Mouse (Mus musculus) myocyte (in vitro differentiated cells): Measurements from ENCODE around the gene Ror2. TPM values are rescaled to one million over a fixed set of nuclear protein-coding genes. Genes with fewer than 3 reads are reported as not detected.

ENCODE experiments used
- H3K27me3 ChIP-seq: one replicate; pipeline ENCODE4 v1.6.1; 2011; ENCODE audit not compliant: control insufficient read depth, insufficient read depth, insufficient read length
- H3K36me3 ChIP-seq: one replicate; pipeline ENCODE4 v1.6.1; 2011; ENCODE audit not compliant: control insufficient read depth, insufficient read depth
- H3K4me2 ChIP-seq: one replicate; pipeline ENCODE4 v1.6.1; 2011; ENCODE audit warnings: low read depth, control low read depth
- H3K4me3 ChIP-seq: one replicate; pipeline ENCODE4 v1.5.1; 2011; ENCODE audit warnings: mild to moderate bottlenecking, control low read depth, moderate library complexity
- H3K79me2 ChIP-seq: one replicate; pipeline ENCODE4 v1.6.1; 2011; ENCODE audit not compliant: control insufficient read depth, insufficient read depth
- H3ac ChIP-seq: one replicate; pipeline ENCODE4 v1.6.1; 2011; ENCODE audit not compliant: control insufficient read depth, insufficient read length
- CEBPB ChIP-seq: IDR thresholded peaks from 2 replicates; pipeline ENCODE4 v1.6.1; 2011; ENCODE audit warnings: mild to moderate bottlenecking, moderate library complexity; ENCODE audit not compliant: poor library complexity, insufficient read depth, severe bottlenecking
- E2F4 ChIP-seq: IDR thresholded peaks from one replicate; pipeline ENCODE4 v1.6.1; 2011; ENCODE audit warnings: mild to moderate bottlenecking, control low read depth, moderate library complexity; ENCODE audit not compliant: insufficient read depth
- MAX ChIP-seq: IDR thresholded peaks from one replicate; pipeline ENCODE4 v1.6.1; 2011; ENCODE audit warnings: low read depth, mild to moderate bottlenecking, control low read depth
- MYOD1 ChIP-seq, 3 experiments: IDR thresholded peaks; one replicate each; pipeline ENCODE4 v1.6.1; 2011; ENCODE audit warnings: control low read depth in 2 of 3, low read depth in 2 of 3, mild to moderate bottlenecking in 2 of 3, moderate library complexity in 1 of 3; ENCODE audit not compliant: insufficient read length in 2 of 3, control insufficient read depth in 1 of 3
- MYOG ChIP-seq, 3 experiments: IDR thresholded peaks; one replicate each; pipeline ENCODE4 v1.6.1; 2011; ENCODE audit warnings: control low read depth in 2 of 3, low read depth in 2 of 3, mild to moderate bottlenecking in 2 of 3; ENCODE audit not compliant: insufficient read length in 2 of 3, control insufficient read depth in 1 of 3, insufficient read depth in 1 of 3
- POLR2A ChIP-seq: IDR thresholded peaks from one replicate; pipeline ENCODE4 v1.6.1; 2011; ENCODE audit warnings: low read depth, mild to moderate bottlenecking, control low read depth, moderate library complexity; ENCODE audit not compliant: insufficient read length
- POLR2AphosphoS2 ChIP-seq: IDR thresholded peaks from one replicate; pipeline ENCODE4 v1.6.1; 2011; ENCODE audit warnings: low read depth, control low read depth; ENCODE audit not compliant: insufficient read length
- REST ChIP-seq: IDR thresholded peaks from one replicate; pipeline ENCODE4 v1.6.1; 2011; ENCODE audit warnings: mild to moderate bottlenecking, control low read depth, moderate library complexity; ENCODE audit not compliant: insufficient read depth, insufficient read length
- SRF ChIP-seq: IDR thresholded peaks from one replicate; pipeline ENCODE4 v1.6.1; 2011; ENCODE audit warnings: low read depth; ENCODE audit not compliant: control insufficient read depth, insufficient read length
- TCF12 ChIP-seq: IDR thresholded peaks from one replicate; pipeline ENCODE4 v1.6.1; 2011; ENCODE audit warnings: mild to moderate bottlenecking, control low read depth; ENCODE audit not compliant: poor library complexity, insufficient read depth, severe bottlenecking
- TCF3 ChIP-seq: IDR thresholded peaks from one replicate; pipeline ENCODE4 v1.6.1; 2011; ENCODE audit warnings: low read depth, control low read depth; ENCODE audit not compliant: insufficient read length
- USF1 ChIP-seq: IDR thresholded peaks from one replicate; pipeline ENCODE4 v1.6.1; 2011; ENCODE audit warnings: low read depth, mild to moderate bottlenecking, control low read depth, moderate library complexity
- polyA plus RNA-seq: library from polyadenylated mRNA; unstranded; fragments of >200 nt; fragmentation: generic; extraction: Trizol; gene quantifications from one replicate; pipeline ENCODE4 v1.2.1, GENCODE M21; 2012; ENCODE audit warnings: missing spikeins

Ror2 gene
- polyA plus RNA-seq, 1 experiment, result 0.12 TPM

DNA sequence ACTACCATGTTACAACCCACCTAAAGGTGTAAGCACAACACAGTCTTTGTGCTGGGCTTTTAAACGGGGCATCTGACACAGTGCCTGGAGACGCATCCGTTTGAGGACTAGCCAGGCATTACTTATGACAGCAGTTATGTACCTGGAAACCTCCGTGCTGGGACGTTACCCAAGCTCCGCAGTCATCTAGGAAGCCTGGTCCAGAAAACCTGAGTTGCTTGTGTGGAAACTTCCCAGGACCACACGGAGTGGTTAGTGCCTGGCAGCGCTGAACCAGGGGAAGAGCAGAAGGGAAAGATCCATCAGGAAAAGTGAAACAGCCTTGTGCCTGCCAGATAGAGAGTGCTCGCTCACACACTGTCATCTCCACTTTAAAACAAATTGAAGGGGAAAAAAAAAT, 23.2 kb upstream of the Ror2 start:
- Histone ChIP-seq H3K4me2 (peak overlapping the region; percentile 69), H3K4me3 (no peak overlapping the region), H3K27me3 (peaks cover 5% of the 10 kb centered on the region), H3ac (no peak overlapping the region), H3K36me3 (no peaks in the 10 kb centered on the region), H3K79me2 (no peaks in the 10 kb centered on the region)
- TF ChIP-seq USF1 (no peak), TCF12 (no peak), SRF (no peak), E2F4 (no peak), POLR2A (no peak), REST (no peak), CEBPB (no peak), MAX (no peak), POLR2AphosphoS2 (no peak), TCF3 (no peak), MYOD1 (IDR thresholded peaks at IDR 0.05; ENCODE audit: control insufficient read depth in 1 of 3, insufficient read length in 2 of 3, low read depth in 2 of 3) (no peak), MYOG (IDR thresholded peaks at IDR 0.05; ENCODE audit: control insufficient read depth in 1 of 3, insufficient read depth in 1 of 3, insufficient read length in 2 of 3, low read depth in 2 of 3) (no peak)

DNA sequence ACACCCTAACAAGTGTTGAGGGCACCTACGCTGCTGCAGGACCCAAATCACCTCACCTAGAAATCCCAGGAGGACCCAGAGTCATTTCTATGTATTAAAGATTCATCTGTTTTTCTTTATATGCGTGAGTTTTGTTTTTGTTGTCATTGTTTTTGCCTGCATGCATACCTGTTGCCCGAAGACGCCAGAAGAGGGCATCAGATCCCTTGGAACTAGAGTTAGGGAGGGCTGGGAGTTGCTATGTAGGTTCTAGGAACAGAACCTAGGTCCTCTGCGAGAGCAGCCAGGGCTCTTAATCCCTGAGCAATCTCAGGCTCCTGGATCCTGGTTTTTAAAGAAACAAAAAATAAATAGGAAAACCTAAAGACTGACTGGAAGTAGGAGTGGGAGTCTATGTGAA, 20.9 kb upstream of the Ror2 start:
- Histone ChIP-seq H3ac (no peak overlapping the region), H3K79me2 (no peaks in the 10 kb centered on the region)

DNA sequence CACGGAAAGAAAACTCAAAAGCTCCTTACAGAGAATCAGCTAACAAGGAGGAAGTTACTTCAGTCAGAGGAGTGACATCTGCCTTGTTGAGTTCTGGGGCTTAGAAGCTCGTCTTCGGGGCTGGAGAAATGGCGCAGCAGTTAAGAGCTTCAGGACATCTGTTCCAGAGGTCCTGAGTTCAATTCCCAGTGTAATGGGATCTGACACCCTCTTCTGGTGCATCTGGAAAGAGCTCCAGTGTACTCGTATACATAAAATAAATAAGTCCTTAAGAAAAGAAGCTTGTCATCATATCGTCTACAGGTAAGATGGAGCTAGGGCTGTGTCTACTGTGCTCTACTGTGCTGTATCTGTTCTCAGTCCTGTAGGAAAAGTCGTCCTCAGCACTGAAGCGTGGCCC, 19.3 kb upstream of the Ror2 start:
- Histone ChIP-seq H3ac (no peak overlapping the region), H3K36me3 (no peaks in the 10 kb centered on the region), H3K79me2 (no peaks in the 10 kb centered on the region), H3K4me3 (no peak overlapping the region), H3K4me2 (no peak overlapping the region), H3K27me3 (no peaks in the 10 kb centered on the region)
- TF ChIP-seq CEBPB (no peak), MYOG (IDR thresholded peaks at IDR 0.05; ENCODE audit: control insufficient read depth in 1 of 3, insufficient read depth in 1 of 3, insufficient read length in 2 of 3, low read depth in 2 of 3) (no peak), E2F4 (no peak), POLR2AphosphoS2 (no peak), TCF3 (no peak), REST (no peak), USF1 (no peak), POLR2A (no peak), MYOD1 (IDR thresholded peaks at IDR 0.05; ENCODE audit: control insufficient read depth in 1 of 3, insufficient read length in 2 of 3, low read depth in 2 of 3) (no peak), TCF12 (no peak), MAX (no peak), SRF (no peak)

More for the DNA sequence above, 20.9 kb upstream of the Ror2 start:
- TF ChIP-seq MYOG (IDR thresholded peaks at IDR 0.05; ENCODE audit: control insufficient read depth in 1 of 3, insufficient read depth in 1 of 3, insufficient read length in 2 of 3, low read depth in 2 of 3) (no peak), POLR2AphosphoS2 (no peak), E2F4 (no peak), REST (no peak), MYOD1 (IDR thresholded peaks at IDR 0.05; ENCODE audit: control insufficient read depth in 1 of 3, insufficient read length in 2 of 3, low read depth in 2 of 3) (no peak), TCF3 (no peak), TCF12 (no peak), MAX (no peak), SRF (no peak), POLR2A (no peak), CEBPB (no peak)
- peaks cover 3% of the 10 kb centered on the region for H3K27me3 ChIP-seq
- no peak overlapping the region for H3K4me2 ChIP-seq
- no peak overlapping the region for H3K4me3 ChIP-seq
- no peaks in the 10 kb centered on the region for H3K36me3 ChIP-seq

DNA sequence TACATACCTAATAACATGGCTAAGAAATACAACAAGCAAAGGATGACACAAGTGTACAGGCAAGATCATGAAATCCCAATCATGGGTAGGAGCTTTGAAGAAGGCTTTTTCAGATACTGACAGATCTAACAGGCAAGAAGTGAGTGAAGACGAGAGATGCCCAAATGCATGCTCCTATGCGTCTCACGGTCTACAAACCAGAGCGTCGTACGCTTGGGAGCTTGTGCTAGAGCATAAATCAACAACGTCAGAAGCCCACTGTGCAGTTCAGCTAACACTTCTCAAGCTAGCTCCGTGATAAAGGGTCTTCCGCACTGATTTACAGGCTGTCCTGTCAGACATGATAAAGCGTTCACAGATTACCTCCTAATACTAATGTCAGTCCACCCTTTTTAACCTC, 16.8 kb upstream of the Ror2 start:
- H3ac ChIP-seq, result no peak overlapping the region
- no peak for TF ChIP-seq MYOD1 (IDR thresholded peaks at IDR 0.05; ENCODE audit: control insufficient read depth in 1 of 3, insufficient read length in 2 of 3, low read depth in 2 of 3)
- no peak for TF ChIP-seq POLR2AphosphoS2
- TF ChIP-seq MAX, result no peak
- TF ChIP-seq MYOG (IDR thresholded peaks at IDR 0.05; ENCODE audit: control insufficient read depth in 1 of 3, insufficient read depth in 1 of 3, insufficient read length in 2 of 3, low read depth in 2 of 3), result no peak
- TF ChIP-seq SRF, result no peak
- TF ChIP-seq USF1, result no peak
- TF ChIP-seq CEBPB, result no peak
- TF ChIP-seq TCF12, result no peak
- no peak for TF ChIP-seq POLR2A
- TF ChIP-seq TCF3, result no peak
- TF ChIP-seq REST, result no peak
- TF ChIP-seq E2F4, result no peak
- H3K79me2 ChIP-seq, result no peaks in the 10 kb centered on the region
- H3K27me3 ChIP-seq, result peaks cover 5% of the 10 kb centered on the region
- H3K4me3 ChIP-seq, result no peak overlapping the region
- H3K4me2 ChIP-seq, result no peak overlapping the region
- H3K36me3 ChIP-seq, result no peaks in the 10 kb centered on the region

DNA sequence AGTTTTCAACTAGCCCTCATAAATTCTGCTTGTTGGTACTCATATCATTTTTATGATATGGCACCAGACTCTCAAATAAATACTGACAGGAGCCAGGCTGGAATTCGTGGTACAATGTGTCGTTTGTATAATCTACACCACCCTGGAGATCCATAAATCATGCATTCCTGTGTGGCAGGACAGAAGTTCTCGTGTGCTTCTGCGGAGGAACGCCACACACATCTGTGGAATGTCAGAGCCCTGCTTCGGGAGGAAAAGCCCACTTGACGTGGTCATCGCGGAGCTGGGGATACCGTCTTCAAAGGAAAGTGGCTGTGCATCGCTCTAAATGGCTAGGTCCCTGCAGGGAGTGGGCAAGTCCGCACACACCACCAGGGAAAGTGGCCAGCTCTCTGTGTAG, 7.1 kb upstream of the Ror2 start:
- H3K4me2 ChIP-seq, result no peak overlapping the region
- H3K36me3 ChIP-seq, result no peaks in the 10 kb centered on the region
- H3ac ChIP-seq, result no peak overlapping the region
- TF ChIP-seq MAX (no peak), TCF12 (no peak), REST (no peak), TCF3 (no peak), SRF (no peak), CEBPB (no peak), USF1 (no peak)
- H3K4me3 ChIP-seq, result no peak overlapping the region
- peaks cover 34% of the 10 kb centered on the region for H3K27me3 ChIP-seq
- H3K79me2 ChIP-seq, result no peaks in the 10 kb centered on the region
